Mouse (Mus musculus) urinary bladder, adult 18-20 months (tissue): ENCODE data around the gene Erc1.
A peak's percentile ranks its signal among the peaks of the same experiment; 100 is the strongest.
"Not testable (repeated sequence)": the region's sequence is repeated elsewhere in the genome, so short reads cannot be mapped to it uniquely, and the experiment has no call there.

Source experiments
- DNase-seq, 2 experiments: peaks; one replicate each; pipeline ENCODE4 v3.0.0; 2022; ENCODE audit warnings: low spot score in 2 of 2, mixed read lengths in 2 of 2

Gene Erc1

GRCm38 (mm10) chr6:119848034-119848695 is at the start of gene Erc1:
Erc1 (minus strand) TSS chr6:119848167.
- DNase-seq, result peak; percentile 87 to 91

GRCm38 (mm10) chr6:119892711-119893110 is 44.7 kb upstream of the Erc1 start:
- DNase-seq, result no peak

DNA sequence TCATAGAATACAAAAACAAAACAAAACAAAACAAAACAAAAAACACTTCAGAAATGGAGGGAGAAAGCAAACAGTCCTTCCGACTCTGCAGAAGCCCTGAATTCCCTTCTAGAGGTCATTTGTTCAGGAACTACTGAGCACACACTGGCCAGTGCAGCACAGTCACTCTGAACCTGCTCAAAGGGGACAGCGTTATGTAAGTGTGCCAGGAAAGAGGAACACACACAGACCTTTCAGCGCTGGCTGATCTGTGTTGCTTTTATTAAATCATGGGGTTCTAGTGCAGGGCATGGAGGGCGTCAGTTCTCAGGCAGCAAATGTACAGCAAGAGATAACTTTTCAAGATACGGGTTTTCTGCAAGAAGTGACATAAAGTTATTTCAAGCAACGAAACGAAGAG is 35.2 kb upstream of the Erc1 start:
- DNase-seq, result no peak

- no peak for DNase-seq
These were observed 16.5 kb upstream of the Erc1 start for GRCm38 (mm10) chr6:119864341-119865034.

DNA sequence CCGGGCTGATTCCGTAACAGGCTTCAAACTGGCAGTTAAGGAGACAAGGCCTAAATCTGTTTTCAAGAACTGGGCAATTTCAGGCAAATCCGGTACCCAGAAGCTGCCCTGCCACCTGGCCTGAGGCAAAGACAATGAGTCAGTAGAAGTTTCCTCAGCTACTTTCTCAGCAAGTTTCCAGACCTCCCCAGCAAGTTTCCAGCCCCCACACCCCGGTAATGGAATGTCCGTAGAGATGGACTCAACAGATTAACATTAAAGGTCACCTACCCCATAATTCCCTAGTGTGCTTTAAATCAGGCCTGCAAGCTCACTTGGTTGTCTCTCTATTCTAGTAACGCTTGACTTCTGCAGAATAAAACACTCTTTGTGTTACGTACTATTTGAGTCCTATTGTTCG is 13.6 kb upstream of the Erc1 start:
- no peak for DNase-seq

GRCm38 (mm10) chr6:119860236-119860635 is 12.3 kb upstream of the Erc1 start:
- DNase-seq, result no peak

DNA sequence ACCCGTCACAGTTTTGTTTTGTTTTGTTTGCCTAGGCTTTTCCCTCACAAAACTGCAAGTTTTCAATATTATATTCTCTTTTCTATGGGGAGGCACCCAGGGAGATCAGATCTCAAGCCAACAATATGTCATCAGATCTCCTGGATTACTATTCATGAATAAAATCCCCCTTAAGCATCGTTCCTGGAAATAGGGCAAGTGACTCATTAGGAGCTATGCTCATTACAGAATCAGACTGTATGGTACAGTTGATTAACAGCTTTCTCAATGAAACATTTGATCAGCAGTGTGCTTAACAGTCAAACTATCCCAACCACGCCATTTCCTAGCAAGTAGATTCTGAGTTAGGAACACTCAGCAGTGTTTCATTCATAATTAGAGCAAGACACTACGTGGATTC is 7.5 kb upstream of the Erc1 start:
- no peak for DNase-seq

DNA sequence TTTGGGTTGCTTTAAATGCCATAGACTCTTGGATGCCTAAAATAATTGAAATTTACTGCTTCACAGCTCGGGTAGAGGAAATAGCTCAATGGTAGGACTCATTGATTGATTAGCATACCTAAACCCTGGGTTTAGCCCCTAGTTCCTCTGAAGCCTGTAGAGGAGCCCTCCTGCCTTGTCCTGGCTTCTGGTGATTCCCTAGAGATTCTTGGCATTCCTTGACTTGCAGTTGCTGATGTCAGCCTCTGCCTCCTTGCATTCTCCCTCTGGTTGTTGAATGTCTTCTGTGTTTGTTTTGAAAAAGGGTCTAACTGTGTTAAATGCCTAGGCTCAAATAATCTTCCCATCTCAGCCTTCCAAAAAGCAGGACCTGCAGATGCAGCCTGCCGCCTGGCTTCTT is 6.2 kb upstream of the Erc1 start:
- no peak for DNase-seq

DNA sequence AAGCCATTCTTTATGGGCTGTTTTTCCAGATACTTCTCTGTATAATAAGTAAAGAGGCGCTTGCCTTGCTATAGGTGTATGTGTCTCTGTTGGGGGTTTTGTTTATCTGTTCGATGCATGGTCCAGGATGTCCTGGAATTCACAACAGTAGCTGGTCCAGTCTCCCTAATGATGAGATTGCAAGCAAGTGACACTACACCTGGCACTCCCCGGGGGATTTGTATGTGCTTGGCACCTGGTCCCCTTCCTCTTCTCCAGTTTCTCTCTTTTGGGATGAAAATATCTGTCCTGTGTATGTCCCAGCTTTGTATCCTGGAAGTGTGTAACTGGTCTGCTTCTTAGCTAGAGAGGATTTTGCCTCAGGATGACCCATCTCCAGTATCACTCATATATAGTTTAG is 1.9 kb upstream of the Erc1 start:
- DNase-seq, result no peak

GRCm38 (mm10) chr6:119849348-119849709 is 1.4 kb upstream of the Erc1 start:
- no peak for DNase-seq

DNA sequence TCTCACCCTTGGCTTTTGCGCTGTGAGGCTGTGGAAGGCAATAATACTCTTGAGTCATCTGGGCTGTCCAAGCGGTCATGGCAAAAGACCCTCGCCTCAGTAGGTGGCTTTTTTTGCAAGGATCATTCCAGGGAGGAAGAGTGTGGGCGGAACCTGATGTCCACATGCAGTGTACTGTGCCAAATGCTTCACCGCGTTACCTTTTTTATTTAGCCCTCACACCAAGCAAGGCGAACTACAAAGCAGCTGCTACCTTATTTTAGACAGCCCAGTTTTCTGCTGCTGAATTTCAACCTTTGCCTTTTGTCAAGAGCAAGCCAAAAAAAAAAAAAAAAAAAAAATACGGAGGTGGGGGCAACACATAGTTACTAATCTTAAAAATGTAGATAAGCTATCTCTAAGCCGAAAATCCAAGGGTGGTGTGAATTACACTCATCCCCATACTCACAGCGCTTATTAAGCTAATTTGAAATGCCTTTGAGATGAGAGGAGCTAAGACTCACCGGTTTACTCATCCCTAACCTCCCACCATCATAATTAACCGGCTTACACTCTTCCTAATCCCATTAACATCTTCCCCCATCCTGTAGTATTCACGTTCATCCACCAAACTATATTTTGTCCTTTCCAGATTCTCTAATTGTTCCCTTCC is 855 bp upstream of the Erc1 start:
- DNase-seq, result no peak

- DNase-seq, result no peak
These were observed 391 bp downstream of the Erc1 start for GRCm38 (mm10) chr6:119847518-119848033.

GRCm38 (mm10) chr6:119846751-119847517 is 1.0 kb downstream of the Erc1 start:
- no peak for DNase-seq

DNA sequence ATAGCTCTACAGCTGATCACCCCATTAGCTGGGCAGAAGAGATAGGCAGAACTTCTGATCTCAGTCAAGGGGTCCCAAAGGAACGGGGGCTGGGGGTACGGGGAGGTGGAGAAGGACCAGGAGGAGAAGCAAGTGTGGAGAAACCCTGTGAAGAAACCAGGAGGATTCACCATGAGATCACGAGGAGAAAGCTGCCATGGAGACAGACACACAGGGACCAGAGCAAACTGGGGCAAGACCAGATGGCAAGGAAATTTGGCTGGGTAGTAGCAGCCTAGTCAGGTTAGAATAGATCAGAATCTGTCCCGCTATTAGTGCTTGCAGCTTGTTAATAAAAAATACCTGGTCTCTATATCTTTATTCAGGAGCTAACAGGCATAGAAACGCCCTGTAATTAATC is 18.0 kb downstream of the Erc1 start:
- no peak for DNase-seq

GRCm38 (mm10) chr6:119828165-119828564 is 19.8 kb downstream of the Erc1 start:
- DNase-seq, result no peak

- no peak for DNase-seq
These were observed 21.3 kb downstream of the Erc1 start for GRCm38 (mm10) chr6:119826701-119827100.

- no peak for DNase-seq
These were observed 25.8 kb downstream of the Erc1 start for GRCm38 (mm10) chr6:119822216-119822615.

DNA sequence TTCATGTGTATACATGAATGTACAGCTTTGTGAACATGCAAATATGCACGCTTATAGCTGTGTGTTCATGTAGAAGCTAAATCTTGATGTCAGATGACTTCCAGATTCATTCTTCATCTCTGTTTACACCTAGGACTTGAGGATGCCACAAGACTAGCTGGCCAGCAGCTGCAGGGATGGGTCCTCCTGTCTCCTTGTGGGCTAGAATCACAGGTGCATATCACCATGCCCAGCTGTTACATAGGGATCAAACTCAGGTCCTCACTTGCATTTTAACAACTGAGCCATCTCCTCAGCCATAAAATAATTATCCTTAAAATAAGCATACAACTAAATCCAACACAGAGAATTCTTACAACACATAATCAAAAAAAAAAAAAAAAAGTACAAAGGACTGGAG is 26.8 kb downstream of the Erc1 start:
- no peak for DNase-seq

DNA sequence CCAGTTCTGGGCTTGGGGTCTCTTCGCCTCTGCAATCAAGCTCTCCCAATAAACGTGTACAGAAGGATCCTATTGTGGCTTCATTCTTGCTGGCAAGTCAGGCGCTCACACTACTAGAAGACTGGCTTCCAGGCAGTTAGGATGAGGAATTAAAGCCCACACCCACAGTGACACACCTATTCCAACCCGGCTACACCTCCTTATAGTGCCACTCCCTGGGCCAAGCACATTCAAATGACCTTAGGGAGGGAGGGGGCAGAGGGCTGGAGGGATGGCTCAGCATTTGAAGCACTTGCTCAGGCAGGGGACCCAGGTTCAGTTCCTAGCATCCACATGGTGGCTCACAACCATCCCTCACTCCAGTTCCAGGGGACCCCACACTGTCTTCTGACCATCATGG is 29.4 kb downstream of the Erc1 start:
- no peak for DNase-seq

DNA sequence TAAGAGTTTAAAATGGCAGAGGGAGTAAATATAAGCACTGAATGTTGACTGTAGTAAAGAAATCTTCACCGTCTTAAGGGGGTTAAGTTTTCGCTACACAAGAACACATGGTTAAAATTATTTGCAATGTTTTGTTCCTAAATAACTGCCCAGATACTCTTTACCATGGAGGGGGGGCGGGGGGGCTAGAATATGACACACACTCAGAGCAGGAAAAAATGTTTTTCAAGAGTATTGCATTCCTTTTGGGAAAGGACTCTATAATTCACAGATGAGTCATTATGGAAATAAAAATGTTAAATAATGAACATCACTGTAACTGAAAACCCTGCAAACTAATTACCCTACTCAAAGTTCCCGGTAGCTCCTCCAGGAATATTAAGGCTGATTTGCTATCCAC is 32.5 kb downstream of the Erc1 start:
- no peak for DNase-seq

GRCm38 (mm10) chr6:119813055-119813454 is 34.9 kb downstream of the Erc1 start:
- DNase-seq, result not testable (repeated sequence)
